Mouse (Mus musculus) brain, embryonic 14.5 days (tissue): Measurements from ENCODE around the gene B4galt5.

Experiments used
- CTCF ChIP-seq: fragments of 200-500 bp; IDR thresholded peaks from 2 replicates; pipeline ENCODE4 v1.5.1; 2012; ENCODE audit warnings: inconsistent platforms, mild to moderate bottlenecking, moderate library complexity, borderline replicate concordance; ENCODE audit not compliant: insufficient read depth, insufficient read length; ENCODE audit errors: extremely low read depth
- POLR2A ChIP-seq: fragments of 200-500 bp; IDR thresholded peaks from 2 replicates; pipeline ENCODE4 v1.6.1; 2012; ENCODE audit warnings: mild to moderate bottlenecking, inconsistent platforms, borderline replicate concordance; ENCODE audit not compliant: poor library complexity, insufficient read depth, insufficient read length, severe bottlenecking; ENCODE audit errors: extremely low read depth

GRCm38 (mm10) chr2:167383666-167384083 lies 34.7 kb upstream of the B4galt5 start:
- TF ChIP-seq POLR2A (no peak), CTCF (no peak)
